Mouse (Mus musculus): ENCODE measurements around the gene Timp3. TPM values are rescaled to one million over a fixed set of nuclear protein-coding genes. Genes with fewer than 3 reads are reported as not detected.

Timp3 gene
- polyA plus RNA-seq, 1 experiment from 2014 or later, result 43.7 TPM

GRCm38 (mm10) chr10:86294599-86295365 lies 5.4 kb upstream of the Timp3 start:
- Histone ChIP-seq H3K27ac (ENCODE audit: low read length) (no peak overlapping the region), H3K36me3 (ENCODE audit: control insufficient read depth, insufficient read depth, low read length) (no peaks in the 10 kb centered on the region), H3K4me1 (ENCODE audit: control insufficient read depth, insufficient read depth, low read length) (peaks cover 11% of the 10 kb centered on the region), H3K9me3 (ENCODE audit: control insufficient read depth, low read length) (no peaks in the 10 kb centered on the region), H3K27me3 (replicated peaks; ENCODE audit: control insufficient read depth, insufficient read depth, low read length) (no peaks in the 10 kb centered on the region), H3K9ac (ENCODE audit: low read depth, low read length) (no peak overlapping the region), H3K4me3 (ENCODE audit: low read length) (no peak overlapping the region), H3K4me2 (ENCODE audit: low read depth, low read length) (no peak overlapping the region)
- ATAC-seq, result peak; percentile 49
- WGBS, result 72% methylated on average over 10 of the region's 10 CpGs

GRCm38 (mm10) chr10:86295454-86296098 lies 4.6 kb upstream of the Timp3 start:
- Histone ChIP-seq H3K4me3 (ENCODE audit: low read length) (no peak overlapping the region), H3K4me2 (ENCODE audit: low read depth, low read length) (peak overlapping the region; percentile 39), H3K4me1 (ENCODE audit: control insufficient read depth, insufficient read depth, low read length) (peaks cover 16% of the 10 kb centered on the region), H3K27me3 (replicated peaks; ENCODE audit: control insufficient read depth, insufficient read depth, low read length) (no peaks in the 10 kb centered on the region), H3K27ac (ENCODE audit: low read length) (no peak overlapping the region), H3K36me3 (ENCODE audit: control insufficient read depth, insufficient read depth, low read length) (no peaks in the 10 kb centered on the region), H3K9ac (ENCODE audit: low read depth, low read length) (peak overlapping the region; percentile 60), H3K9me3 (ENCODE audit: control insufficient read depth, low read length) (no peaks in the 10 kb centered on the region)
- 43% methylated on average over 13 of the region's 13 CpGs for WGBS
- no peak for ATAC-seq

DNA sequence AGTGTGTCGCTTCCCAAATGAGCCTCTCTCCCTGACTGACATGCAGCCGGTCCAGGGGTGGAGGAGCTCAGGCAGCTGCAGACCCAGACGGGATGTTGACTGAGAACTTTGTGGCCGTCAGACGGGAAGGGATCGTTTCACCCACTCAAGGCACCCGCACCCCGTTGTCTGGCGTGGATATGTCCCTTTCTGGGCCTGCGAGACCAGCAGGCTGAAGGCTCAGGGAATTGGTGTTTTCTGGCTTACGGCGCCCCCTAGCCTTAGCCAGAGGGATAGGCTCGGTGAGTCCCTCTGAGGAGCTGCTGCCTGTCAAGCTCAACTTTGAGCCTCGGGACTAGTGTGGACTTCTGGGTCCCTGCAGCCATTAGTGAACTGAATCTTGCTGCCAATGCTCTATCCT lies 4.1 kb upstream of the Timp3 start:
- Histone ChIP-seq H3K4me2 (ENCODE audit: low read depth, low read length) (peak overlapping the region; percentile 39), H3K27ac (ENCODE audit: low read length) (no peak overlapping the region), H3K4me3 (ENCODE audit: low read length) (0 out of 2 replicates have a peak overlapping the region, but pooled peaks have one; percentile 17), H3K27me3 (replicated peaks; ENCODE audit: control insufficient read depth, insufficient read depth, low read length) (no peaks in the 10 kb centered on the region), H3K4me1 (ENCODE audit: control insufficient read depth, insufficient read depth, low read length) (peaks cover 16% of the 10 kb centered on the region), H3K9ac (ENCODE audit: low read depth, low read length) (peak overlapping the region; percentile 60), H3K36me3 (ENCODE audit: control insufficient read depth, insufficient read depth, low read length) (no peaks in the 10 kb centered on the region), H3K9me3 (ENCODE audit: control insufficient read depth, low read length) (no peaks in the 10 kb centered on the region)
- ATAC-seq, result peak; percentile 49
- 5% methylated on average over 14 of the region's 14 CpGs for WGBS

GRCm38 (mm10) chr10:86297307-86297706 lies 2.9 kb upstream of the Timp3 start:
- WGBS, result 80% methylated on average over 2 of the region's 2 CpGs
- H3K9ac ChIP-seq (ENCODE audit: low read depth, low read length), result no peak overlapping the region
- H3K4me1 ChIP-seq (ENCODE audit: control insufficient read depth, insufficient read depth, low read length), result peaks cover 21% of the 10 kb centered on the region
- no peak overlapping the region for H3K4me3 ChIP-seq (ENCODE audit: low read length)
- no peaks in the 10 kb centered on the region for H3K36me3 ChIP-seq (ENCODE audit: control insufficient read depth, insufficient read depth, low read length)
- ATAC-seq, result no peak
- no peaks in the 10 kb centered on the region for H3K9me3 ChIP-seq (ENCODE audit: control insufficient read depth, low read length)
- no peak overlapping the region for H3K4me2 ChIP-seq (ENCODE audit: low read depth, low read length)
- no peak overlapping the region for H3K27ac ChIP-seq (ENCODE audit: low read length)
- no peaks in the 10 kb centered on the region for H3K27me3 ChIP-seq (replicated peaks; ENCODE audit: control insufficient read depth, insufficient read depth, low read length)

DNA sequence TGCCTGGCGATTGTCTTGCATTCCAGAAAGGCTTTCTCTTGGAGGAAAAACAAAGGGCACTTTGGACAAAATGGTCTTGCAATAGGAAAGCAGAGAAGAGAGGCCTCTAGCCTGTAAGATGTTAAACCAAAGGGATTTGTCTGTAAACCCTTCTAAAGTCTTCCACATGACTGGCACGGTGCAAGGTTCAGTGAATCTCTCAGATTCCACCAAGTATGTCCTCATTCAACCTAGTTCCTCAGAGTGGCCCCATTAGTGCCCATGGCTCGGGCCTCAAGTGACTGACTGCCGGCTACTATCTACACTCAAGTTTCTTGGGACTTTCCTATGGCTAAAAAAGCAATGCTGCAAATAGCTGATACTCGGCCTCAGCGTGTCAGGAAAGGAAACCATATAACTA lies 1.8 kb upstream of the Timp3 start:
- Histone ChIP-seq H3K4me1 (ENCODE audit: control insufficient read depth, insufficient read depth, low read length) (peaks cover 27% of the 10 kb centered on the region), H3K4me3 (ENCODE audit: low read length) (no peak overlapping the region), H3K27ac (ENCODE audit: low read length) (no peak overlapping the region), H3K36me3 (ENCODE audit: control insufficient read depth, insufficient read depth, low read length) (no peaks in the 10 kb centered on the region), H3K9me3 (ENCODE audit: control insufficient read depth, low read length) (no peaks in the 10 kb centered on the region), H3K4me2 (ENCODE audit: low read depth, low read length) (no peak overlapping the region), H3K9ac (ENCODE audit: low read depth, low read length) (no peak overlapping the region), H3K27me3 (replicated peaks; ENCODE audit: control insufficient read depth, insufficient read depth, low read length) (no peaks in the 10 kb centered on the region)
- no peak for ATAC-seq
- WGBS, result 82% methylated on average over 6 of the region's 6 CpGs

DNA sequence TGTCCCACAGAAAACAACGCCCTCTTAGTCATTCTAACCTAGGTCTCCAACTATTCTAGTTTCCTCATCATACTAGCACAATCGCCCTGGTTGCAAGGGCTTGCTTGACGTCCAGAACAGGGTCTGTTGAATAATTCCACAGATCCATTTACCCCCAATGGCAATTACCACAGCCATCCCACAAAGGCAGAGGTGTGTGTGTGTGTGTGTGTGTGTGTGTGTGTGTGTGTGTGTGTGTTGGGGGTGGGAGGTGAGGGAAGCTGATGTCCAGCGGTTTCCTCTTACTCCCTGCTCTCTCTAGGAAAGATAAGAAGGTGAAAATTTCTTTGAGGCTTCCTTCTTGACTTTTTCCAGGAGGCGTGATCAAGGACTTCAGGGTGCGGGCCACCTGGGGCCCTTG lies 377 bp upstream of the Timp3 start:
- H3K4me1 ChIP-seq (ENCODE audit: control insufficient read depth, insufficient read depth, low read length), result peaks cover 27% of the 10 kb centered on the region
- no peak overlapping the region for H3K27ac ChIP-seq (ENCODE audit: low read length)
- WGBS, result 38% methylated on average over 6 of the region's 6 CpGs
- peak overlapping the region; percentile 98 for H3K4me2 ChIP-seq (ENCODE audit: low read depth, low read length)
- H3K9me3 ChIP-seq (ENCODE audit: control insufficient read depth, low read length), result no peaks in the 10 kb centered on the region
- H3K36me3 ChIP-seq (ENCODE audit: control insufficient read depth, insufficient read depth, low read length), result no peaks in the 10 kb centered on the region
- H3K27me3 ChIP-seq (replicated peaks; ENCODE audit: control insufficient read depth, insufficient read depth, low read length), result no peaks in the 10 kb centered on the region
- H3K4me3 ChIP-seq (ENCODE audit: low read length), result peak overlapping the region; percentile 56
- ATAC-seq, result no peak
- peak overlapping the region; percentile 83 for H3K9ac ChIP-seq (ENCODE audit: low read depth, low read length)

- peak overlapping the region; percentile 83 for H3K9ac ChIP-seq (ENCODE audit: low read depth, low read length)
- peak overlapping the region; percentile 11 for H3K27ac ChIP-seq (ENCODE audit: low read length)
- peak overlapping the region; percentile 56 for H3K4me3 ChIP-seq (ENCODE audit: low read length)
- 0% methylated on average over 10 of the region's 10 CpGs for WGBS
- no peaks in the 10 kb centered on the region for H3K36me3 ChIP-seq (ENCODE audit: control insufficient read depth, insufficient read depth, low read length)
- peak overlapping the region; percentile 98 for H3K4me2 ChIP-seq (ENCODE audit: low read depth, low read length)
- 0 out of 2 replicates have a peak, but pooled peaks have one; percentile 14 for ATAC-seq
- no peaks in the 10 kb centered on the region for H3K27me3 ChIP-seq (replicated peaks; ENCODE audit: control insufficient read depth, insufficient read depth, low read length)
- H3K4me1 ChIP-seq (ENCODE audit: control insufficient read depth, insufficient read depth, low read length), result peaks cover 16% of the 10 kb centered on the region
- no peaks in the 10 kb centered on the region for H3K9me3 ChIP-seq (ENCODE audit: control insufficient read depth, low read length)
Measured at GRCm38 (mm10) chr10:86301117-86301490, 932 bp downstream of the Timp3 start.

DNA sequence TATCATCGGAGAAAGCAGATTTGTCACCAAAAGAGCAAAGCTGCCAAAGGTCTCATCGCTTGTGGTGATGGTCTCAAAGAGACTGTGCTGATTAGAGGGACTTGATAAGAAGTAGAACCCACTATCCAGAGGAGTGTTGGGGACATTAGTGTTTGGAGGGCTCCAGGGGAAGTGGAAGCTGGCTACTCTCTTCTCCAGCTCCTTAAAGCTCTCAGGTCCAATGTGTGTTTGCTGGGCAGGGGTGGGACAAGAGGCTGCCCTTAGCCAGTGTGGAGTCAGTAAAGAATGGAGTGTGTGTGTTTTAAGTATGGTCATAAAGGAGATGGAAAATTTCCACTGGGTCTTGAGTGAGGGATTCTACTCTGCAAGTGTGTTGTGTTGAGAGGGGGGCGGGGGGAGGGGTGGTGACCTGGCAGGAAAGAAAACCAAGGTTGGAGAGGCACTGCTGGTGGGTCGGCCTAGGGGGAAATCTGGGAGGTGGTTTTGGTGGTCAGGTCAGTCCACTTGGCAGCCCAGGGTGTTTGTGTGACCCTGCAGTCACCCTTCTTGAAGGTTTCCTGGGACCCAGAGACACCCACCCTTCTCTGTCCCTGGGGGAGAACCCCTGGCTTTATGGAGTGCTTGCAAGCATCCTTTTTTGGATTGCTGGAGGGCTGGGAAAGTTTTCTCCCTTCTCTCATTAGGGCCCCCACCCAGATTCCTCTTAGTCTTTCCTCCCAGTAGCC lies 1.6 kb downstream of the Timp3 start:
- 0 out of 2 replicates have a peak, but pooled peaks cover under 1% of the 10 kb centered on the region for H3K36me3 ChIP-seq (ENCODE audit: control insufficient read depth, insufficient read depth, low read length)
- peak overlapping the region; percentile 11 for H3K27ac ChIP-seq (ENCODE audit: low read length)
- peak overlapping the region; percentile 83 for H3K9ac ChIP-seq (ENCODE audit: low read depth, low read length)
- 22% methylated on average over 4 of the region's 4 CpGs for WGBS
- H3K4me3 ChIP-seq (ENCODE audit: low read length), result peak overlapping the region; percentile 56
- H3K9me3 ChIP-seq (ENCODE audit: control insufficient read depth, low read length), result no peaks in the 10 kb centered on the region
- H3K4me2 ChIP-seq (ENCODE audit: low read depth, low read length), result peak overlapping the region; percentile 98
- ATAC-seq, result 0 out of 2 replicates have a peak, but pooled peaks have one; percentile 3
- peaks cover 16% of the 10 kb centered on the region for H3K4me1 ChIP-seq (ENCODE audit: control insufficient read depth, insufficient read depth, low read length)
- H3K27me3 ChIP-seq (replicated peaks; ENCODE audit: control insufficient read depth, insufficient read depth, low read length), result no peaks in the 10 kb centered on the region

- Histone ChIP-seq H3K9me3 (ENCODE audit: control insufficient read depth, low read length) (no peaks in the 10 kb centered on the region), H3K4me2 (ENCODE audit: low read depth, low read length) (peak overlapping the region; percentile 98), H3K4me3 (ENCODE audit: low read length) (peak overlapping the region; percentile 56), H3K27ac (ENCODE audit: low read length) (no peak overlapping the region; the same call in 1 of the 2 replicates), H3K27me3 (replicated peaks; ENCODE audit: control insufficient read depth, insufficient read depth, low read length) (no peaks in the 10 kb centered on the region), H3K36me3 (ENCODE audit: control insufficient read depth, insufficient read depth, low read length) (0 out of 2 replicates have a peak, but pooled peaks cover 2% of the 10 kb centered on the region), H3K4me1 (ENCODE audit: control insufficient read depth, insufficient read depth, low read length) (peaks cover 16% of the 10 kb centered on the region), H3K9ac (ENCODE audit: low read depth, low read length) (peak overlapping the region; percentile 83)
- WGBS, result 54% methylated on average over 4 of the region's 4 CpGs
- ATAC-seq, result no peak
Measured at GRCm38 (mm10) chr10:86302318-86302648, 2.1 kb downstream of the Timp3 start.
